Mouse (Mus musculus): Measurements from ENCODE around the gene Smarcd3.
A peak's percentile ranks its signal among the peaks of the same experiment; 100 is the strongest.

The Smarcd3 gene

DNA sequence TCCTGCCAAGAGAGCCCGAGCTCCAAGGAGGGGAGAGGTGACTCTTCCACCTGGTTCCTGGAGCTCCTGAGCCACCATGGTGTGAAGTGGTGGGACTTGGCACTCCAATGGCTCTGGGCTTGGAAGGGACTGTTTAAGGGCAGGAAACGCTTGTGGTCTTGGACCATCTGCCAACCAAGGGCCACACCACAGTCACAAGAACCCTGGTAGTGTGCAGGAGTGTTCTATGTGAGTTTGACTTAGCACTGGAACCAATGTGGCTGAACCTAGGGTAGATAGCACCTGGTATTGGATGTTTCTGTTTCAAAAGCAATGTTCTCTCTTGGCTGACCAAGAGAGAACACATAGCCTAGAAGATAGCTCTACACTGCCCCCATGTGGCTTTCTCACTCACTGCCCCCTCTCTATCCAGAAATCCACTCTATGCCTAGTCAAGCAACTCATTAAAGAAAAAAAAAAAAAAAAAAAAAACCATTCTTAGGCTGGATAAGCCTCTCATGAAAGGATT lies 26.9 kb downstream of the Smarcd3 start:
- DNase-seq (ENCODE audit: low read depth, low spot score): peak; percentile 88

DNA sequence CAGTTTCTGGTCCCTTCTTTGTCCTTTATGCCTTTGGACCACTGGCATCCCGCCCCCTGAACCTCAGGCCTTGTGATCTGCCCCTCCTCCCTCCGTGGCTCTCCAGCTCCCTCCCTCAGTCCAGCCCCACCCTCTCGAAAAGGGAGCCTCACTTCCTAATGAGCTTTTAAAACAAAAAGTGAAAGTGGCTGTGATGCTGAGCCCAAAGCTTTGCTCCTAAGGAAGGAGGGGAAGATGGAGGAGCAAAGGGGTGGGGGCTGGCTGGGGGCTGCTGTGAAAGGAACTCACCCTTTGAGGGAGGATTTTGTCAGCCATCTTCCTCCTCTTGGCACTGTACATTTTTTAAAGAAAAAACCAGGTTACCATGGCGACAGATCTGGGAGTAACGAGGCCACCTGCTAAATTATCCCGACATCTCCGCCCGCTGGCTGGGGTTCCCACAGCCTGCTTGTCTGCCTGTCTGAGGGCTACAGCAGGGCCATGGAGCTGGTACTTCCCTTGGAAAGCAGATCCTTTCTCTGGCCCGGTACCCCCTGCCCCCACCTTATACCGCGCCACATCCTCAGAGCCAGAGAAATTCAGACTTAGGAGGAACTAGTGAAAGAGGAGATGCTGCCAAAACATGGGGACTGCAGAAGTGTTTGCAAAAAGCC lies 27.6 kb downstream of the Smarcd3 start:
- DNase-seq (ENCODE audit: low read depth, low spot score): peak; percentile 51

DNA sequence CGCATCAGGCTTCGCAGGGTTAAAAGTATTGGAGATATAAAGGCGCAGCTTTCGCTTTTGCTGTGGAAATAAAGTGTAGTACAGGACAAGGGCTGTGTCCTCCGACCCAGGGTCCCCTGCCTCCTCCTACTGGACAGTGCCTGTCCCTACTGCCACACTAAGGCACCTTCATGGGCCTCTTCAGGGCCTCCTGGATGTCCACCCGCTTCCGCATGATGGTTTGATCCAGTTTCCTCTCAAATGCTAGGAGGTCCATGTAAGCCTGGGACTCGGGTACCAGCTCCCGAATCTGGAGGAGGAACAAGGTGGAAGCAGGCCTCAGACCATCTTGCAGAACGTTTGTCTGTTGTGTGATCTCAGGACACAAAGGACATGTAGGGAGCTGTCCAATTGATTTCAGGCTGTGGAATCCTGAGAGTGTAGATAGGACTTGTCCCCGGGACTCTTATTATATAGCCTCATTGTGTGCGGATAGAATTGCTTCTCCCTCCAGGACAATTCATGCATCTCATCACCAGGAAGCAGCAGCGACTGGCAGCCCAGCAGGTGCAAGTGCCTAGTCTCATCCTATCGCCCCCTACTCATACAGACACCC lies 28.3 kb downstream of the Smarcd3 start:
- DNase-seq (ENCODE audit: low read depth, low spot score): no peak

DNA sequence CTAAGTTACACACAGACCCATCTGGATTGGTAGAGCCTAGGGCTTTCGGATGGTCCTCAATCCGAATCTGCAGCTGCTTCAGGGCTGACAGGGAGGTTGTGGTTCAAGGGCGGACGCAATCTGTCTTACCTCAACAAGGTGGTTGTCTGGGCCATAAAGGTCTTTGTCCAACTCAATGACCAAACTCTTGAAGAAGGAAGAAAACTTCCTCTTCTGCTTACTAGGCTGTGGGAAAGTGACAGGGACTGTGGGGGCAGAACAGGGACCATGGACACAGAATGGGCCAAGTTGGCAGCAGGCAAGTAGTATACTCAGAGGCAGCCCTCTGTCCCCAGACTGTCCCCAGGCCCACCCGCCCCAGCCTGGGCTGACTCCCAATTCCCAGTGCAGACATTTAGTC lies 28.9 kb downstream of the Smarcd3 start:
- DNase-seq (ENCODE audit: low read depth, low spot score): no peak

DNA sequence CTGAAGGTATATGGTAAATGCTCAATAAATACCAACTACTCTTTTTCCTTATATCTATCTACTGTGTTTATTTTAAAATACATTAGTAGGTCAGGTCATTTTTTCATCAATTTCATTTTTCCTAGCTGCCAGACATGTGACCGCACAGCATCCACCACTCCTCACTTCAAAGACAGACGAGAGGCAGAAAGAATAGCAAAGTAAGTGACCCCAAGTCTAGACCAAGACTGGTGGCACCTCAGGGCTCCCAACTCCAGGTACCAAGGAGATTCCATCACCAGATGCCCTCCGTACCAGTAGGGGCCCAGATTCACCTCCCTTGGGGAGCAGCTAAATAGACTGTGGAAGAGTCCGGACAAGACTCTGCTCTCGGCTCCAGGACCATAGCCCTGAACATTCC lies 29.9 kb downstream of the Smarcd3 start:
- no peak for DNase-seq (ENCODE audit: low read depth, low spot score)

DNA sequence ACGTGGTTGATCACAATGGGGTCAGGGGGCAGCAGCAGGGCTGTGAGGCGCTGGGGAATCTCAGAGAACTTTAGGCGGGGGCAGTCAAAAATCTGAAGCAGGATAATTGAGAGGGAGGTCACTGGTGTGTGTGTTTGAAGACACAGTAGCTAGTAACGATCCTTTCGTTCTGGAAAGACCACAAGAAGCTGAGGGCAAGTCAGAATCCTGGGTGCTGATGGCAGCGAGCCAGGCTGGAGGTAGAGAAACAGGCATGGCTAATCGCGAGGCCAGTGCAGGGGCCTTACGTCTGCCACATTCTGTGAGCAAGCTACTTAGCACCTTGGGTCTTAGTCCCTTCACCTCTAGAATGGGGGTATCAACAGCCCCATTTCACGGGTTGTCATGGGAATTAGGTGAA lies 30.3 kb downstream of the Smarcd3 start:
- DNase-seq (ENCODE audit: low read depth, low spot score): no peak

DNA sequence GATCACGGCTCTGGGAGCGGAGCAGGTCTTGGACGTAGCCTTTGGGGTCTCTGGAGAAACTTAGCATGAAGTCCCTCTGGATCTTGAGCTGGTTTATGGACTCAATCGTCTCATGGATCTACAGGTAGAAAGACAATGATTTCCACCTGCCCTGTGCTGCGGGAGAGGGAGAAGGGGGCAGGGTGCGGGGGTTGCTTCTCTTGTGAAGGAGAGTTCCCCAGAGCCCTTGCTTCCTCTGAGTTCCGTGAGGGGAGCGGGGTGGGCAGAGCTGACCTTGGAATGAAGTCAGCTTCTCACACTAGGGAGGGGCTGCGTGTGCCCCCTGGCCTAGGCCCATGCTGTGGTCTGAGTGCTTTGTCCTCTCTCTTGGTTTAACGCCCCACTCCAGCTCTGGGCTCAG lies 31.0 kb downstream of the Smarcd3 start:
- no peak for DNase-seq (ENCODE audit: low read depth, low spot score)

DNA sequence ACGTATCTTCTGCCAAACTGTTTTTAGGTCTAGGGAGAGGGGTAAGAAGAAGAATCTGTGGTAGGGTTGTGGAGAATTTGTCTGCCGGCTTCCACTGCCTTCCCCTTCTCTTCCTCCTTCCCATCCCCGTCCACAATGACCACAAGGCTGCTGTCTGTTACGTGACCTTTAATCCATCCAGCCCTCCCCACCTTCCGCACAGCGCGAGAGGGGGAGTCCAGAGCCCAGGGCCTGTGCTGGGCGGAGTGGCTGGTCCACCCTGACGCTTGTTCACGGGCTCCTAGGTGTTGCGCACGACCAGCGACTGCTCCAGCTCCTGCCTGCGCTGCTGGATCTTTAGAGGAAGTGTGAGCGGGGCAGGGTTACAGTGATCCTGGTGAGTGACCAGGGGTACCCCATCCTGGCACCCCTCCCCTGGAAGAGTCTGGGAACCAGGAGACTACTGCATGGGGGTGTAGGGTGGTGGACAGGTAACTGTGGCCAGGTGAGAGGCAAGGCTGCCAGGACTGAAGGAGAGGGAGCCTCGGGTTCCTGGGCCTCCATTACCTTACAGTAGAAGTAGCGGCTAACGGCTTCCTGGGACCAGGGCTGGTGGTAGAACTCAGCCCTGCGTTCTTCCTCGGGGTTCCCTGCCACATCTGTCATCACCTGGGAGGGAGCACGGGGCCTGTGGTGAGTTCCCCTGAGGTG lies 31.6 kb downstream of the Smarcd3 start:
- DNase-seq (ENCODE audit: low read depth, low spot score): no peak

DNA sequence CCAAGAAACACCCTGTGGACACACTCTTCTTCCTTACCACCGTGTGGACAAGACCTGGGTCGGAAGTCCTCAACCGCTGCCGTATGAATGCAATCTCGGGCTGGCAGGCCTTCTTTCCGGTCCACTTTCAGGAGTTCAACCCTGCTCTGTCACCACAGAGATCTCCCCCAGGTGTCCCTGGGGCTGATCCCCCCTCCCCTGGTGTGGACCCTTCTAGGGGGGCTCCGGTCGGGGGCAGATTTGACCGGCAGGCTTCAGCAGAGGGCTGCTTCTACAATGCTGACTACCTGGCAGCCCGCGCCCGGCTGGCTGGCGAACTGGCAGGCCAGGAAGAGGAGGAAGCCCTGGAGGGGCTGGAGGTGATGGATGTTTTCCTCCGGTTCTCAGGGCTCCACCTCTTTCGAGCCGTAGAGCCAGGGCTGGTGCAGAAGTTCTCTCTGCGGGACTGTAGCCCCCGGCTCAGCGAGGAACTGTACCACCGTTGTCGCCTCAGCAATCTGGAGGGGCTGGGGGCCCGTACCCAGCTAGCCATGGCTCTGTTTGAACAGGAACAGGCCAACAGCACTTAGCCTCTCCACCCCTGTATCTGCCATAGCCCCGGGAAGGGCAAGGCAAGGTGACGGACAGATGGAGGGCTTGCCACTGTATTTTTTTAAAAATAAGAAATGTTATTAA lies 32.3 kb downstream of the Smarcd3 start:
- DNase-seq (ENCODE audit: low read depth, low spot score): no peak

DNA sequence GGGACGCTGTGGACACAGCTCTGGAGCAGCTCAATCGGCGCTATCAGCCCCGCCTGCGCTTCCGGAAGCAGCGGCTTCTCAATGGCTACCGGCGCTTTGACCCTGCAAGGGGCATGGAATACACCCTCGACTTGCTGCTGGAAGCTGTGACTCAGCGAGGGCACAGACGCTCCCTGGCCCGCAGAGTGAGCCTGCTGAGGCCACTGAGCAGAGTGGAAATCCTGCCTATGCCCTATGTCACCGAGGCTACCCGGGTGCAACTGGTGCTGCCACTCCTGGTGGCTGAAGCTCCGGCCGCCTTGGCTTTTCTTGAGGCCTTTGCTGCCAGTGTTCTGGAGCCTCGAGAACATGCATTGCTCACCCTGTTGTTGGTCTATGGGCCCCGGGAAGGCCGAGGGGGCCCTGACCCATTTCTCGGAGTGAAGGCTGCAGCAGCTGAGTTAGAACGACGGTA lies 32.9 kb downstream of the Smarcd3 start:
- DNase-seq (ENCODE audit: low read depth, low spot score): no peak

DNA sequence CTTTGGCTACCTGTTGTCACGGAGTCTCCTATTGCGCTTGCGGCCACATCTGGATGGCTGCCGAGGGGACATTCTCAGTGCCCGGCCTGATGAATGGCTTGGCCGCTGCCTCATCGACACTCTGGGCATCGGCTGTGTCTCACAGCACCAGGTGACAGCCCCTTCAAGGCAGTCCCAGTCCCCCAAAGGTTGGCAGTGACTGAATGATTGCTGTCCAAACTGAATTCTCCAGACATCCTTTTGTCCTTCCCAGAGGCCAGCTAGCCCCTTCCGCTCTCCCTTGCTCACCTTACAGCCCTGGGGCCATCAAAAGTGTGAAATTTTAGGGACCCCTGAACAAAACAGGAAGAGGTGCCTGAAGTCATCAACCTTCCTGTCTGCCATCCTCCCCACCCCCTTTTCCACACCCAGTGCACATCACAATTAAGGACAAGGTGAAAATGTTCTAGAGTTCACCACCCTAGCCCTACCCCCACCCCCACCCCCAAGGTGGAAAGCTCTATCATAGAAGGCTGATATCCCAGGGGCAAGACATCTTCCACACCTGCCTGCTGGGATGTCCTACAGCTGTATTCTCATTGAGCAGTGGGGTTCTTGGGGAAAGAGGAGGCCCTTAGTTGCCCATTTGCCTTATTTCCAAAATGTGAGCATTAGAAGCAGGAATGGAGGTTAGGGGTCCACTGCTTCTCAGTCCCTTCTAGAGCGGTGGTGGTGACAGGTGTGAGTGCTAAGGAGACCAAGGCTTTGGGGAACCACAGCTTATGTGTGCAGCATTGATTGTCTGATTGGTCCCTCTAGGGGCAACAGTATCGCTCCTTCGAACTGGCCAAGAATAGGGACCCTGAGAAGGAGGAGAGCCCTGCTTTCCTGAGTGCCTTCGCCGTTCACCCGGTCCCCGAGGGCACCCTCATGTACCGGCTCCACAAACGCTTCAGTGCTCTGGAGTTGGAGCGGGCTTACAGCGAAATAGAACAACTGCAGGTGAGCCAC lies 34.4 kb downstream of the Smarcd3 start:
- no peak for DNase-seq (ENCODE audit: low read depth, low spot score)

DNA sequence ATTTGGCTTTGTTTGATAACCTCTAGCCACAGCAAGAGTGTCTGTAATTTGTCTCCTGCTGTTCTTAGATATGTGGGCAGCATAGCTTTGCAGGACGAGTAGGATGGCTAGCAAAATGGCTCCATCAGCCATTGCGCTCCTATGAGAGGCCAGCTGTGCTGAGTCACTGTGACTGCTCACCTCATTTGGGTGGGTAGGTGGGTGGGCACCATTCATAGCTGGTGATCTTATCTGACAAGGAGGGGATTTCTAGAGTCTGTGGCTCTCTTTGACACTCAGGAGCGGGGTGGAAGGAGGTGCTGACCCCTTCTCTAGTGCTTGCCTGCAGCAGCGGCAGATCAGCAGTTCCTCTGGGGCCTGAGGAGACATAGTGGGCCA lies 37.0 kb downstream of the Smarcd3 start:
- DNase-seq (ENCODE audit: low read depth, low spot score): peak; percentile 49

DNA sequence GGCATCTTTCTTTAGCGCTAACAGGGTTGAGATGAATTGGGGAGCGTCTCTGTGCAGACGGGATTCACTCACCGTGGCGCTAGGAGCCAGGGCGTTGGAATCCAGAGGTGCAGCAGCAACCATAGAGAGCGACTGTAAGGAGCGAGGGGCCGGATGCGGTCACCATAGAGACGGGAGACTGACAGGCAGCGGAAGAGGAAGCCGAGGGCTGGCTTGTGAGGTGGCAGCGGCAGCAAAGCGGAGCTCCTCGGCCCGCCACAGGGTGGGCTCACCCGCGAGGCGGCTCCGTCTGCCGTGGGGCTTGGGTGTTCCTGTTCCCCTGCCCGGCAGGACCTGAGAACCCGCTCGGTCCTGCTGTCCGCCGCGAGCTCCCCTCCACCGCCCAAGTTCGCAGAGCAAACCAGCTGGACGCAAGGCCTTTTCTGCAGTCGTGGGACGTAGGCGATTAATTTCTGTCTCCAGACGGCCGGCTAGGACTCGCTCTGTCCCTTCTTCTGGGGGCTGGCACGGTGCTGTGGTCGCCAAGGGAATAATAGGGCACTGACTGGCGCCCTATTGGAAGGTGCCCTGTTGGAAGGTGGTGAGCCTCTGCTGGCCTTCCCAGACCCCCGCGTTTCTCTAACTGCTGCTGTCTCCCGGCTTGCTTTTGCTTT lies 37.5 kb downstream of the Smarcd3 start, which contains the start of gene Chpf2:
Gene Chpf2 (plus strand): TSS at position 195 of the 653 bp plus-strand sequence.
- peak; percentile 86 for DNase-seq (ENCODE audit: low read depth, low spot score)

DNA sequence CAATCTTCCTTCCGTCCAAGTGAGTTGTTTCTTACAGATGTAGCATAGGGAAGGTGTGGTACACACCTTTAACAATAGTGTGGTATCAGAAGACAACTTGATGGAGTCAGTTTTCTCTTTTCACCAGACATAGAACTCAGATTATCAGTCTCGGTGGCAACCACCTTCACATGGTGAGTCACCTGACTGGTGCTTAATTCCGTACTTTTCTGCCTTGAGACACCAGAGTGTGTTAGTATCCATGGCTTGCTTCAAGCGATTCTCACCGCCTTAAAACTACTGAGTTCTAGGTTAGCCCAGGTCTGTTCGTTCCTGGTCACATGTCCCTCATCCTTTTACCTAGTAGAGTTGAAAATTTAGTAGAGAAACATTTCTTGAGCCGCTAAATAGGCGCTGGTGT lies 38.1 kb downstream of the Smarcd3 start:
- no peak for DNase-seq (ENCODE audit: low read depth, low spot score)

DNA sequence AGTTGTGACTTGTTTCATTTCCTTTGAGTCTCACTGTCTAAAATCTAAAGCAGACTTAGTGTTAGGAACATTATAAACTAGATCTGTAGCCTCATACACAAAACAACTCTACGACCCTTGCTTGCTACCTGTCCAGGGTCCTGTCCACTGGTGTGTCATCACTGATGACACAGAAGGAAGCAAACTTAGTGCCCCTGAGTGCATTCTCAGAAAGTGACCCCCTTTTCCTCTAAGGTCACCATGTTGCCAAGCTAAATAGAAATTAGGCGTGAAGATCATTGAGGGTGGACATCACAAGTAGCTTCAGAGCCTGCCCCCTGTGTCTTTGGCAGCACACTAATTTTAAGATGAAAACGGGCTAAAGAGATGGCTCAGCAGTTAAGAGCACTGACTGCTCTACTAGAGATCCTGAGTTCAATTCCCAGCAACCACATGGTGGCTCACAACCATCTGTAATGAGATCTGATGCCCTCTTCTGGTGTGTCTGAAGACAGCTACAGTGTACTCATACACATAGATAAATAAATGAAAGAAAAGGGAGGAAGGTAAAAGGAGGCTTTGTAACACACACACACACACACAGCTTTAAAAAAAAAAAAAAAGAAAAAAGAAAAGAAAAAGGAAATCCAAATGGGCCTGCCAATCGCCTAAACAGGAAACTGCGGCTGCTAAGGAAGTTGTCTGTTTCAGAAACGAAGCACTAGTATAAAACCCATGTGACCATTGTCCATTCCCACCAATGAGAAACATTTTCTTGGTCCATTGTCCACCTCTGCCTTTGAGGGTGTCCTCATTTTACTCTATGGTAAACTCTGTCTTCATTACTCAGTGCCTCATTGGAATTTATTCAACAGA lies 45.9 kb downstream of the Smarcd3 start:
- no peak for DNase-seq (ENCODE audit: low read depth, low spot score)

DNA sequence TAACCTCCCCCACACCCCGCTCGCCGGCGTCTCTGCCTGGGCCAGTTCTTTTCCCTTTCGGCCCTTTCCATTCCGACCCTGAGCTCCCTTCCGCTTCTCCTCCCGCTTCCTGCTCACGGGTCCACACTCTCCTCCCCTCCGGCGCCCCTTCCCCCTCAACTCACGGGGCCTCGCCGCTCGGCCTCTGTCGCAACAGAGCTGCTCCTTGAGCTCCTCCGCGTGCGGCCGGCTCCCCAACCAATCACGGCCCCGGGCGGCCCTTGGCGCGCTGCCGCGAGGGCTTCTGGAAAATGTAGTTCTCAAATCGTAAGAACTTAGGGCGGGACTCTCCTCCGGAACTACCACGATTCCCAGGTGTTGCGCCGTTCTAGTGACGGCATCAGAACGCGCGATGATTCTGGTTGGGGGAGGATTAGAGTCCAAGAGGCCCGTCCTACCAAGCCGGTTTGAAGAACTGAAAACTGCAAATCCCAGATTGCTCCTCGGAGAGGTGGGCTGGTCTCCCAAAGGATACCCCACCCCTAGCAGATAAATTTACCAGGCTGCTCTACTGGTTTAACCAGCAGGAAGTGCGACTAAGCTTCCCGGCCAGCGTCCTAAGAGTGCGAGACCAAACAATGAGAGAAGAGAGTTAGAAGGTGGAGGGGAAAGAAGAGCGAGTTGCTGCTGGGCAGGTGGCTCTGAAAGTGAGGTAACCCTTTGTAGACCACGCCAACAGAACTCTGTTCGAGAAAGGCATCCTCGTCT lies 46.9 kb downstream of the Smarcd3 start, which contains the start of gene Abcf2:
Gene Abcf2 (minus strand): TSS at position 285 of the 747 bp plus-strand sequence.
- DNase-seq (ENCODE audit: low read depth, low spot score): peak; percentile 100

DNA sequence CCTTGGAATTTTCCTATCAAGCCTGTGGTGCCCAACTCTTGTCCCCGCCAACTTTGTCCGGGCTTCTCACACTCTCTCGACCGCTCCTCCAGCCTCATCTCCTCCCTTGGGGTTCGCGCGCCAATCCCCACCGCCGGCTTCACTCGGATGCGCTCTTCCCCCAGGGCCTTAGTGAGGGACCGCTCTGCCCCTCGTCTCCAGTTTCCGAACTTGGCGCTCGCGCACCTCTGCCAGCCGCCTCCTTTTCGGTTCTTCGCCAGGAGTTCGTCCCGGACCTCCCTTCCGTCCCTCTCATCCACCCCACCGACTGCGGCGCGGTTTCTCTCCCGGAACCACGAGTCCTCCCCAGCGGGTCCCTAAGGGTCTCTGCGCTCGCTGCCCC lies 47.4 kb downstream of the Smarcd3 start:
- no peak for DNase-seq (ENCODE audit: low read depth, low spot score)

DNA sequence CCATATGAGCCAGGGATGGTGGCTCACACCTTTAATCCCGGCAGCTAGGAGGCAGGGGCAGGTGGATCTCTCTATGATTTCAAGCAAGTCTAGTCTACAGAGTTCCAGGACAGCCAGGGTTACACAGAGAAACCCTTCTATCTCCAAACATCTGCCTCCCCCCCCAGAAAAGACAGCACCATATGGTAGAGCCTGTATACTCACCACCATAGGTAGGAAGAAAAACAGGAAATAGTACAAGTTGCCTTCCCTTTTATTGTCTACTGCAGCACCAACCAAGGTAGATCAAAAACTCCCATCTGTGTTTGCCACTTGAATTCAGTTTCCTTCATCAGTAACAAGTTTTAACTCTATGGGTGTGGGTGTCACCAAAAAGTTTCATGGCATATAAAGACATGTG lies 48.3 kb downstream of the Smarcd3 start:
- DNase-seq (ENCODE audit: low read depth, low spot score): peak; percentile 11

DNA sequence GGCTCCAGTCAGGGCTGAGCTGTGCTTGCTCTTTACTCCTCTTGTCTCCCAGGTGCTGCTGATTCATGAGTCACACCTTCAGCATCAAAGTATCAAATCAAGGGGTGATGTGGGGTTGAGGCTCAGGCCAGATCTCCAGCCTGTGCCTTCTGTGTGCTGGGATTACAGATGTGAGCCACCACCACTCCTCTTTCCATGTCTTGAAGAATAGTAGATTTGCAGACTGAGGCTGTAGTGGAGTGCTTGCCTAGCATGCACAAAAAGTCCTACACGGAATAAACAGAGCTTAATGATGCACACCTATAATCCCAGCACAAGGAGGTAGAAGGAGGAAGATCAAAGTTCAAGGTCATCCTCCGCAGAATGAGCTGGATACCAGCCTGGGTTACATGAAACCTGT lies 67.5 kb downstream of the Smarcd3 start, which contains the start of gene 4931409K22Rik:
Gene 4931409K22Rik (minus strand): TSS at position 101 of the 400 bp plus-strand sequence.
- DNase-seq (ENCODE audit: low read depth, low spot score): no peak

Data from A20 (cell line).